Comparison of ENCODE assay signal across 20 mouse cellular contexts in the genomic region with DNA sequence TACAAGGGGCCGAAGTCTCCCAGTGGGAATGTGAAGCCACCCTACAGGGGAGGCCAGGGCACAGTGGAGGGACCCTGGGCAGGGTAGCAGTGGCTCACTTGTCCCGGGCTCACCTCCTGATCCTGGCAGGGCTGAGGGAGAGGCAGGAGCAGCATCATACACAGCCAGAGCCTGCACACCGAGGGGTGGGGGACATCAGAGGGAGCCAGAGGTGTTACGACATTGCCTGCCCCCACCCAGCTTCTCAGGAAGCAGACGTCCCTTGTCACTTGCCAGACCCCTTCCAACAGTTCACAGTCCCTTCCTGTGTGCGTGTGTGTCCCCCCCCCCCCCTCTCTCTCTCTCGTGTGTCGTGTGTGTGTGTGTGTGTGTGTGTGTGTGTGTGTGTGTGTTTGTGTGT. TPM values are rescaled to one million over a fixed set of nuclear protein-coding genes. Genes with fewer than 3 reads are reported as not detected.
DNase-seq lines count a peak whose midpoint lies in the region; ATAC-seq and TF ChIP-seq lines count a peak whose summit lies in the region.
"Had no signal": no experiment of that assay in that cellular context is flagged by ENCODE, and none has a peak within 500 bp of the region (broad histone marks: within the 10 kb centered on the region; RNA-seq: fewer than 3 reads in every experiment).

No protein-coding gene starts in this region.

- H3K79me2 ChIP-seq in heart, adult 2 months (replicated peaks; ENCODE audit: control insufficient read depth, insufficient read depth, low read length) = no peaks in the 10 kb centered on the region

- H3K9me3 ChIP-seq in heart, embryonic 16.5 days (replicated peaks; ENCODE audit: control insufficient read depth, low read length) = no peaks in the 10 kb centered on the region
- H3K9me3 ChIP-seq in stomach, postnatal 0 days (ENCODE audit: control insufficient read depth, low read length) = no peaks in the 10 kb centered on the region
- H3K9me3 ChIP-seq in midbrain, embryonic 15.5 days = no peaks in the 10 kb centered on the region
- H3K9me3 ChIP-seq: embryonic facial prominence, embryonic 13.5 days; hindbrain, embryonic 13.5 days; lung, embryonic 15.5 days; midbrain, embryonic 10.5 days; neural tube, embryonic 15.5 days had no signal

- DNase-seq in heart, adult 2 months = peak; percentile 45 to 52
- no peak for DNase-seq in heart, postnatal 14 days
- DNase-seq in urinary bladder, adult 2 months (ENCODE audit: low spot score) = peak; percentile 17
- no peak for DNase-seq in urinary bladder, postnatal 14 days (ENCODE audit: low spot score)
- no peak for DNase-seq in stomach, postnatal 0 days (ENCODE audit: low spot score)
- no peak for DNase-seq in thymus, postnatal 36 days
- DNase-seq: cerebellum, adult 11-12 months; gastrocnemius, postnatal 36 days; left cerebral cortex, postnatal 4 days; right cerebral cortex, postnatal 4 days; thymus, postnatal 4 days had no signal

- no peaks in the 10 kb centered on the region for H3K36me3 ChIP-seq in heart, adult 2 months (ENCODE audit: control insufficient read depth, insufficient read depth, low read length)
- H3K36me3 ChIP-seq in heart, embryonic 16.5 days (ENCODE audit: control insufficient read depth, insufficient read depth) = no peaks in the 10 kb centered on the region
- H3K36me3 ChIP-seq in stomach, postnatal 0 days (ENCODE audit: control insufficient read depth, insufficient read depth, low read length) = no peaks in the 10 kb centered on the region
- H3K36me3 ChIP-seq in midbrain, embryonic 15.5 days (replicated peaks) = no peaks in the 10 kb centered on the region
- H3K36me3 ChIP-seq: hindbrain, embryonic 13.5 days; lung, embryonic 15.5 days; midbrain, embryonic 10.5 days; neural tube, embryonic 15.5 days had no signal

- no peak for TF ChIP-seq EP300 in heart, adult 2 months (IDR thresholded peaks at IDR 0.05; ENCODE audit: insufficient read depth, low read depth, low read length)
- no peak for TF ChIP-seq EP300 in stomach, postnatal 0 days (optimal IDR thresholded peaks at IDR 0.05)

- TF ChIP-seq CTCF in heart, adult 2 months (IDR thresholded peaks at IDR 0.05) = no peak
- TF ChIP-seq CTCF in stomach, postnatal 0 days (IDR thresholded peaks at IDR 0.05; ENCODE audit: low read depth) = no peak

- no peaks in the 10 kb centered on the region for H3K27me3 ChIP-seq in heart, adult 2 months (ENCODE audit: control insufficient read depth, insufficient read depth, low read length)
- no peaks in the 10 kb centered on the region for H3K27me3 ChIP-seq in heart, embryonic 16.5 days (ENCODE audit: control insufficient read depth, insufficient read depth, low read length)
- no peaks in the 10 kb centered on the region for H3K27me3 ChIP-seq in stomach, postnatal 0 days (ENCODE audit: control insufficient read depth, insufficient read depth, low read length)
- H3K27me3 ChIP-seq in midbrain, embryonic 15.5 days (replicated peaks) = no peaks in the 10 kb centered on the region
- H3K27me3 ChIP-seq: embryonic facial prominence, embryonic 13.5 days; lung, embryonic 15.5 days; neural tube, embryonic 15.5 days had no signal

- H3K4me2 ChIP-seq in heart, embryonic 16.5 days (ENCODE audit: low read depth, low read length) = no peak overlapping the region
- H3K4me2 ChIP-seq in stomach, postnatal 0 days (replicated peaks; ENCODE audit: low read depth) = no peak overlapping the region
- no peak overlapping the region for H3K4me2 ChIP-seq in midbrain, embryonic 15.5 days
- H3K4me2 ChIP-seq: embryonic facial prominence, embryonic 13.5 days; hindbrain, embryonic 13.5 days; liver, embryonic 11.5 days; lung, embryonic 15.5 days; neural tube, embryonic 15.5 days had no signal

- WGBS in heart, adult 2 months = 27% methylated on average over 5 of the region's 8 CpGs
- 37% methylated on average over 6 of the region's 8 CpGs for WGBS in heart, embryonic 16.5 days
- WGBS in stomach, postnatal 0 days = 54% methylated on average over 5 of the region's 8 CpGs
- WGBS in midbrain, embryonic 15.5 days = 73% methylated on average over 5 of the region's 8 CpGs

- no peak for ATAC-seq in heart, embryonic 16.5 days (replicated peaks; ENCODE audit: extremely low read depth, insufficient read depth, low FRiP score)
- no peak for ATAC-seq in stomach, postnatal 0 days (ENCODE audit: low FRiP score, low TSS enrichment)
- ATAC-seq in midbrain, embryonic 15.5 days (replicated peaks) = no peak
- ATAC-seq: intestine, embryonic 16.5 days had no signal

- TF ChIP-seq POLR2A in heart, adult 2 months (IDR thresholded peaks at IDR 0.05; ENCODE audit: insufficient read depth, low read depth, low read length) = no peak

- H3K4me3 ChIP-seq in heart, adult 2 months = no peak overlapping the region
- no peak overlapping the region for H3K4me3 ChIP-seq in heart, embryonic 16.5 days (ENCODE audit: low read length)
- H3K4me3 ChIP-seq in stomach, postnatal 0 days (ENCODE audit: low read depth, low read length) = no peak overlapping the region
- no peak overlapping the region for H3K4me3 ChIP-seq in midbrain, embryonic 15.5 days
- H3K4me3 ChIP-seq: embryonic facial prominence, embryonic 13.5 days; hindbrain, embryonic 13.5 days; lung, embryonic 15.5 days; midbrain, embryonic 10.5 days; neural tube, embryonic 15.5 days had no signal

- intact Hi-C loops in heart, adult 2 months (cut with DNase I) = loop anchor here (5.0 kb wide), 1 partner anchor 47 kb away; no protein-coding TSS in a partner anchor
- intact Hi-C loops in heart, postnatal 14 days (cut with DNase I) = loop anchor here (5.0 kb wide), 1 partner anchor 77 kb away; the partner anchor contains the start of gene Tars2

- peak overlapping the region; percentile 22; the same call in 1 of the 2 replicates for H3K9ac ChIP-seq in heart, adult 2 months (ENCODE audit: low read depth, low read length)
- H3K9ac ChIP-seq in heart, embryonic 16.5 days (ENCODE audit: low read length) = 0 out of 2 replicates have a peak overlapping the region, but pooled peaks have one; percentile 23
- no peak overlapping the region for H3K9ac ChIP-seq in stomach, postnatal 0 days (ENCODE audit: low read length)
- no peak overlapping the region for H3K9ac ChIP-seq in midbrain, embryonic 15.5 days
- H3K9ac ChIP-seq: embryonic facial prominence, embryonic 13.5 days; hindbrain, embryonic 13.5 days; lung, embryonic 15.5 days; neural tube, embryonic 15.5 days had no signal

- peaks cover 16% of the 10 kb centered on the region for H3K4me1 ChIP-seq in heart, adult 2 months (ENCODE audit: control insufficient read depth, insufficient read depth, low read length)
- peaks cover 53% of the 10 kb centered on the region for H3K4me1 ChIP-seq in heart, embryonic 16.5 days (ENCODE audit: control insufficient read depth, insufficient read depth, low read length)
- peaks cover 5% of the 10 kb centered on the region for H3K4me1 ChIP-seq in stomach, postnatal 0 days (replicated peaks; ENCODE audit: control insufficient read depth, insufficient read depth)
- peaks cover 24% of the 10 kb centered on the region for H3K4me1 ChIP-seq in midbrain, embryonic 15.5 days

- peak overlapping the region; percentile 55 for H3K27ac ChIP-seq in heart, adult 2 months
- H3K27ac ChIP-seq in heart, embryonic 16.5 days (ENCODE audit: low read length) = no peak overlapping the region
- 0 out of 2 replicates have a peak overlapping the region, but pooled peaks have one; percentile 13 for H3K27ac ChIP-seq in stomach, postnatal 0 days (replicated peaks)
- no peak overlapping the region for H3K27ac ChIP-seq in midbrain, embryonic 15.5 days
- H3K27ac ChIP-seq: hindbrain, embryonic 13.5 days; lung, embryonic 15.5 days; midbrain, embryonic 10.5 days; neural tube, embryonic 15.5 days had no signal

RNA-seq across cellular contexts. Expression of gene Adamtsl4, which starts 2.9 kb away (rescaled TPM):
- 10 to 100 TPM; 39.2 to 51.4 TPM for total RNA-seq in heart, adult 2 months (2021)
- 36.2 and 46.2 TPM in 2 replicates for polyA plus RNA-seq in heart, adult 2 months (2012; rRNA removed)
- total RNA-seq in heart, postnatal 14 days (2021) = 10 to 100 TPM; 48.3 to 57.2 TPM
- polyA plus RNA-seq in urinary bladder, adult 2 months (2012; rRNA removed) = 52.4 and 58.8 TPM in 2 replicates
- polyA plus RNA-seq in heart, embryonic 16.5 days (2015; fragmentation: Nextera tagmentation; extraction: Ambion mirVana) = 8.5 and 13.7 TPM in 2 replicates
- polyA plus RNA-seq in stomach, postnatal 0 days (2015; fragmentation: Nextera tagmentation; extraction: Ambion mirVana) = 9.4 and 10.4 TPM in 2 replicates
- polyA plus RNA-seq in midbrain, embryonic 15.5 days (2015; fragmentation: Nextera tagmentation; extraction: Ambion mirVana) = 1.0 TPM in 2 replicates

RNA-seq across cellular contexts. Expression of gene Mcl1, which starts 26.3 kb away (rescaled TPM):
- 100 to 1,000 TPM; 134 to 139 TPM for total RNA-seq in heart, adult 2 months (2021)
- polyA plus RNA-seq in heart, adult 2 months (2012; rRNA removed) = 39.1 and 64.4 TPM in 2 replicates
- 100 to 1,000 TPM; 161 to 165 TPM for total RNA-seq in heart, postnatal 14 days (2021)
- 90.3 and 106 TPM in 2 replicates for polyA plus RNA-seq in urinary bladder, adult 2 months (2012; rRNA removed)
- 31.9 and 38.3 TPM in 2 replicates for polyA plus RNA-seq in heart, embryonic 16.5 days (2015; fragmentation: Nextera tagmentation; extraction: Ambion mirVana)
- polyA plus RNA-seq in stomach, postnatal 0 days (2015; fragmentation: Nextera tagmentation; extraction: Ambion mirVana) = 57.9 and 59.2 TPM in 2 replicates
- polyA plus RNA-seq in midbrain, embryonic 15.5 days (2015; fragmentation: Nextera tagmentation; extraction: Ambion mirVana) = 47.8 and 47.9 TPM in 2 replicates

RNA-seq across cellular contexts. Expression of gene Ecm1, which starts 54.5 kb away (rescaled TPM):
- total RNA-seq in heart, adult 2 months (2021) = 10 to 100 TPM; 54.4 to 61.9 TPM
- 173 and 200 TPM in 2 replicates for polyA plus RNA-seq in heart, adult 2 months (2012; rRNA removed)
- 10 to 100 TPM; 46.0 to 59.8 TPM for total RNA-seq in heart, postnatal 14 days (2021)
- polyA plus RNA-seq in urinary bladder, adult 2 months (2012; rRNA removed) = 718 and 729 TPM in 2 replicates
- 44.1 and 49.2 TPM in 2 replicates for polyA plus RNA-seq in heart, embryonic 16.5 days (2015; fragmentation: Nextera tagmentation; extraction: Ambion mirVana)
- 254 and 328 TPM in 2 replicates for polyA plus RNA-seq in stomach, postnatal 0 days (2015; fragmentation: Nextera tagmentation; extraction: Ambion mirVana)
- polyA plus RNA-seq in midbrain, embryonic 15.5 days (2015; fragmentation: Nextera tagmentation; extraction: Ambion mirVana) = 11.3 and 12.3 TPM in 2 replicates

Comparison
In these comparisons a context has a peak if more than half of its experiments do, and no peak if none do; other contexts are left out.
1. DNase-seq: peak in heart, adult 2 months (2 of 2) and urinary bladder, adult 2 months (single experiment); none in heart, postnatal 14 days (0 of 2), urinary bladder, postnatal 14 days (single experiment), stomach, postnatal 0 days (single experiment) and thymus, postnatal 36 days (0 of 2).
2. H3K27ac ChIP-seq: peak in heart, adult 2 months (single experiment) and stomach, postnatal 0 days (single experiment); none in heart, embryonic 16.5 days (single experiment) and midbrain, embryonic 15.5 days (single experiment).
3. H3K9ac ChIP-seq: peak in heart, adult 2 months (single experiment) and heart, embryonic 16.5 days (single experiment); none in stomach, postnatal 0 days (single experiment) and midbrain, embryonic 15.5 days (single experiment).